8 mouse cellular contexts compared by ENCODE assay signal in the genomic region with DNA sequence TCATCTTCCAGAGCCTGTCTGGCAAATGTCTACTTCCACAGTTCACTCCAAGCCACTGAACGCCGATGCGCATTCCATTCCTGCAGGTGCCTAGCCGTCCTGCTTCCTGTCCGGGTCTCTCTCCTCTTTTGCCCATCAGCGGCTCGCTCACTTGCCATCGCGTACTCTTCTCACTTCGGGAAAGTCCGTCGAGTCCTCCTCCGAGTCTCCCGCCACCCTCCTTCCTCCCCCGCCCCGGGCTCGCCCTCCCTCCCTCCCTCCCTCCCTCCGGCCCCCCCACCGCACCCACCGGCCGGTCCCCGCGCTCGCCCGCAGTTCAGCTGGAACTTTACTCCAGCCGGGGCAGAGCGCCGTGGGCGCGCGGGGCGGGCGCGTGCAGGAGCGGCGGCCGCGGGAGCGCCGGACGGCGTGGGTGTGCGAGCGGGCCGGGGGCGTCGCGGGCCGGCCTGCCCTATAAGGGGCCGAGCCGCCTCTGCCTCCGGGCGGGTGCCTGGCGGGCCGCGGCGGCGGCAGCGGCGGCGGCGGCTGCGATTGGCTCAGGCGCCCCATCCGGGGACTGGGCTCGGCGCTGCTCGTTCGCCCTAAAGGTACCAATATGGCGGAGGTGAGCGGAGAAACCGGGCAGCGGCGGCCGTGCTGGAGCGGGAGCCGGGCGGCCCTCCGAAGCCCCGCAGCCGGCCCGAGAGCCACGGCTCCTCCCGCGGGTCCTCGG. TPM values are rescaled to one million over a fixed set of nuclear protein-coding genes. Genes with fewer than 3 reads are reported as not detected.
DNase-seq lines count a peak whose midpoint lies in the region; ATAC-seq and TF ChIP-seq lines count a peak whose summit lies in the region.

No protein-coding gene starts in this region.

- no peak for TF ChIP-seq CTCF in E14TG2a.4 (conservative IDR thresholded peaks at IDR 0.05; ENCODE audit: low read length)
- no peak for TF ChIP-seq CTCF in stomach, postnatal 0 days (IDR thresholded peaks at IDR 0.05; ENCODE audit: low read depth)

- H3K27ac ChIP-seq in forebrain, embryonic 11.5 days (ENCODE audit: low read depth, low read length), result peak overlapping the region; percentile 85
- peak overlapping the region; percentile 96 for H3K27ac ChIP-seq in heart, embryonic 16.5 days (ENCODE audit: low read length)
- peak overlapping the region; percentile 96 for H3K27ac ChIP-seq in liver, embryonic 15.5 days (replicated peaks)
- H3K27ac ChIP-seq in neural tube, embryonic 12.5 days, result peak overlapping the region; percentile 95
- H3K27ac ChIP-seq in stomach, postnatal 0 days (replicated peaks), result peak overlapping the region; percentile 99

- ATAC-seq in forebrain, embryonic 11.5 days (replicated peaks; ENCODE audit: low FRiP score), result peak; percentile 95
- peak; percentile 93 for ATAC-seq in heart, embryonic 16.5 days (replicated peaks; ENCODE audit: extremely low read depth, insufficient read depth, low FRiP score)
- peak; percentile 88 for ATAC-seq in liver, embryonic 15.5 days (ENCODE audit: insufficient read depth)
- peak; percentile 95 for ATAC-seq in neural tube, embryonic 12.5 days (ENCODE audit: low FRiP score, low read depth)
- ATAC-seq in stomach, postnatal 0 days (ENCODE audit: low FRiP score, low TSS enrichment), result peak; percentile 97

- H3K9me3 ChIP-seq in E14TG2a.4 (ENCODE audit: low read length), result peaks cover 33% of the 10 kb centered on the region
- H3K9me3 ChIP-seq in forebrain, embryonic 11.5 days (ENCODE audit: control insufficient read depth, low read length), result no peaks in the 10 kb centered on the region
- no peaks in the 10 kb centered on the region for H3K9me3 ChIP-seq in heart, embryonic 16.5 days (replicated peaks; ENCODE audit: control insufficient read depth, low read length)
- no peaks in the 10 kb centered on the region for H3K9me3 ChIP-seq in liver, embryonic 15.5 days (replicated peaks)
- no peaks in the 10 kb centered on the region for H3K9me3 ChIP-seq in neural tube, embryonic 12.5 days
- no peaks in the 10 kb centered on the region for H3K9me3 ChIP-seq in stomach, postnatal 0 days (ENCODE audit: control insufficient read depth, low read length)

- peaks cover 22% of the 10 kb centered on the region for H3K27me3 ChIP-seq in E14TG2a.4 (ENCODE audit: insufficient read depth, low read length)
- peaks cover 2% of the 10 kb centered on the region for H3K27me3 ChIP-seq in forebrain, embryonic 11.5 days (ENCODE audit: control insufficient read depth, insufficient read depth, low read length)
- H3K27me3 ChIP-seq in heart, embryonic 16.5 days (ENCODE audit: control insufficient read depth, insufficient read depth, low read length), result no peaks in the 10 kb centered on the region
- H3K27me3 ChIP-seq in liver, embryonic 15.5 days, result no peaks in the 10 kb centered on the region
- H3K27me3 ChIP-seq in neural tube, embryonic 12.5 days (replicated peaks), result no peaks in the 10 kb centered on the region
- H3K27me3 ChIP-seq in stomach, postnatal 0 days (ENCODE audit: control insufficient read depth, insufficient read depth, low read length), result no peaks in the 10 kb centered on the region

- H3K4me2 ChIP-seq in forebrain, embryonic 11.5 days (ENCODE audit: low read depth, low read length, severe bottlenecking), result peak overlapping the region; percentile 66
- peak overlapping the region; percentile 85 for H3K4me2 ChIP-seq in heart, embryonic 16.5 days (ENCODE audit: low read depth, low read length)
- H3K4me2 ChIP-seq in liver, embryonic 15.5 days, result peak overlapping the region; percentile 97
- H3K4me2 ChIP-seq in neural tube, embryonic 12.5 days (replicated peaks), result peak overlapping the region; percentile 90
- peak overlapping the region; percentile 90 for H3K4me2 ChIP-seq in stomach, postnatal 0 days (replicated peaks; ENCODE audit: low read depth)

- H3K4me1 ChIP-seq in E14TG2a.4 (replicated peaks; ENCODE audit: low read depth, low read length), result peaks cover 13% of the 10 kb centered on the region
- no peaks in the 10 kb centered on the region for H3K4me1 ChIP-seq in forebrain, embryonic 11.5 days (replicated peaks; ENCODE audit: control insufficient read depth, insufficient read depth, low read length)
- peaks cover 11% of the 10 kb centered on the region for H3K4me1 ChIP-seq in heart, embryonic 16.5 days (ENCODE audit: control insufficient read depth, insufficient read depth, low read length)
- peaks cover 40% of the 10 kb centered on the region for H3K4me1 ChIP-seq in liver, embryonic 15.5 days (replicated peaks)
- H3K4me1 ChIP-seq in neural tube, embryonic 12.5 days, result 0 out of 2 replicates have a peak, but pooled peaks cover 7% of the 10 kb centered on the region
- H3K4me1 ChIP-seq in stomach, postnatal 0 days (replicated peaks; ENCODE audit: control insufficient read depth, insufficient read depth), result no peaks in the 10 kb centered on the region

- H3K4me3 ChIP-seq in E14TG2a.4 (replicated peaks; ENCODE audit: low read length), result peak overlapping the region; percentile 90
- H3K4me3 ChIP-seq in forebrain, embryonic 11.5 days (ENCODE audit: low read depth, low read length), result peak overlapping the region; percentile 96
- H3K4me3 ChIP-seq in heart, embryonic 16.5 days (ENCODE audit: low read length), result peak overlapping the region; percentile 85
- peak overlapping the region; percentile 97 for H3K4me3 ChIP-seq in liver, embryonic 15.5 days (replicated peaks)
- H3K4me3 ChIP-seq in neural tube, embryonic 12.5 days, result peak overlapping the region; percentile 97
- peak overlapping the region; percentile 88 for H3K4me3 ChIP-seq in stomach, postnatal 0 days (ENCODE audit: low read depth, low read length)

- TF ChIP-seq EP300 in stomach, postnatal 0 days (optimal IDR thresholded peaks at IDR 0.05), result no peak

- peak; percentile 48 for DNase-seq in c-Kit-positive CD71-positive TER-119-negative erythroid progenitor cells, embryonic 14.5 days (ENCODE audit: low read depth)
- DNase-seq in forebrain, embryonic 11.5 days (ENCODE audit: low spot score), result peak; percentile 95
- DNase-seq in kidney, postnatal 36 days, result peak; percentile 89 to 91
- DNase-seq in stomach, postnatal 0 days (ENCODE audit: low spot score), result peak; percentile 92

- H3K9ac ChIP-seq in forebrain, embryonic 11.5 days (ENCODE audit: low read length), result peak overlapping the region; percentile 97
- peak overlapping the region; percentile 96 for H3K9ac ChIP-seq in heart, embryonic 16.5 days (ENCODE audit: low read length)
- H3K9ac ChIP-seq in liver, embryonic 15.5 days, result peak overlapping the region; percentile 98
- H3K9ac ChIP-seq in neural tube, embryonic 12.5 days, result peak overlapping the region; percentile 96
- H3K9ac ChIP-seq in stomach, postnatal 0 days (ENCODE audit: low read length), result peak overlapping the region; percentile 98

- WGBS in forebrain, embryonic 11.5 days, result 1% methylated on average over 61 of the region's 86 CpGs
- WGBS in heart, embryonic 16.5 days, result 1% methylated on average over 66 of the region's 86 CpGs
- under 1% methylated on average over 77 of the region's 86 CpGs for WGBS in liver, embryonic 15.5 days (ENCODE audit: insufficient replicate concordance)
- under 1% methylated on average over 85 of the region's 86 CpGs for WGBS in neural tube, embryonic 12.5 days
- under 1% methylated on average over 29 of the region's 86 CpGs for WGBS in stomach, postnatal 0 days

- H3K36me3 ChIP-seq in E14TG2a.4 (ENCODE audit: insufficient read depth, low read length), result peaks cover 18% of the 10 kb centered on the region
- H3K36me3 ChIP-seq in forebrain, embryonic 11.5 days (ENCODE audit: control insufficient read depth, insufficient read depth, low read length), result no peaks in the 10 kb centered on the region
- H3K36me3 ChIP-seq in heart, embryonic 16.5 days (ENCODE audit: control insufficient read depth, insufficient read depth), result no peaks in the 10 kb centered on the region
- peaks cover 16% of the 10 kb centered on the region for H3K36me3 ChIP-seq in liver, embryonic 15.5 days (replicated peaks)
- no peaks in the 10 kb centered on the region for H3K36me3 ChIP-seq in neural tube, embryonic 12.5 days
- H3K36me3 ChIP-seq in stomach, postnatal 0 days (ENCODE audit: control insufficient read depth, insufficient read depth, low read length), result no peaks in the 10 kb centered on the region

RNA-seq across cellular contexts. Expression of a gene that starts 5.1 kb away (rescaled TPM):
- 22.8 and 25.3 TPM in 2 replicates for polyA plus RNA-seq in forebrain, embryonic 11.5 days (2014; fragmentation: Nextera tagmentation; extraction: Ambion mirVana)
- 11.7 and 14.0 TPM in 2 replicates for polyA plus RNA-seq in heart, embryonic 16.5 days (2015; fragmentation: Nextera tagmentation; extraction: Ambion mirVana)
- 13.6 and 14.3 TPM in 2 replicates for polyA plus RNA-seq in liver, embryonic 15.5 days (2015; fragmentation: Nextera tagmentation; extraction: Ambion mirVana)
- polyA plus RNA-seq in neural tube, embryonic 12.5 days (2016; fragmentation: Nextera tagmentation; extraction: Ambion mirVana), result 21.3 and 21.6 TPM in 2 replicates
- polyA plus RNA-seq in stomach, postnatal 0 days (2015; fragmentation: Nextera tagmentation; extraction: Ambion mirVana), result 10.6 and 12.0 TPM in 2 replicates

Comparison
In these comparisons a context has a peak if more than half of its experiments do, and no peak if none do; other contexts are left out.
1. Peak in every context shown above with its lines: DNase-seq, ATAC-seq, H3K4me3 ChIP-seq and H3K27ac ChIP-seq.